In the genomic region with DNA sequence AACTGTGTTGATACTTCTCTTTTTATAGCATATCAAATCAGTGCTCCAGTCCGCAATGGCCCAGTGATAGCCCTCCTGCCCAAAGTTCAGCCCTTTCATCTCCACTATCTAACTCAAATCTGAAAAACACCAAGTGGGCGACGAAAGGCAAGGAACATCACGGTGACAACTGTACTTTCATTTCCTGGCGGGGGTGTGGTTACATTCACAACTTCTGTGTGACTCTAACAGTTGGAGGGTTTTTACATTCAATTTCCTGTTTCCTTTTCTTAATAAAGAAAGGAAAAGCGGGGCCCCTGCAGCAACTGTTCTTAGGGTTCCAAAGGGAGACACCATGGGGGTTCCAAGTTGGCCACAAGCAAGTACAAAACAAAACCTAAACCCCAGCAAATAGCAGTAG, we compare ENCODE assay signal across 10 mouse cellular contexts. TPM values are rescaled to one million over a fixed set of nuclear protein-coding genes. Genes with fewer than 3 reads are reported as not detected.
A peak's percentile ranks its signal among the peaks of the same experiment; 100 is the strongest.
DNase-seq lines count a peak whose midpoint lies in the region; ATAC-seq lines count a peak whose summit lies in the region.
"Had no signal": no experiment of that assay in that cellular context is flagged by ENCODE, and none has a peak within 500 bp of the region (broad histone marks: within the 10 kb centered on the region; RNA-seq: fewer than 3 reads in every experiment).

No protein-coding gene starts in this region.

- H3K27me3 ChIP-seq in heart, embryonic 14.5 days (ENCODE audit: control insufficient read depth, insufficient read depth, low read length), result no peaks in the 10 kb centered on the region
- H3K27me3 ChIP-seq in heart, embryonic 15.5 days, result no peaks in the 10 kb centered on the region
- H3K27me3 ChIP-seq in lung, embryonic 16.5 days (ENCODE audit: control insufficient read depth, insufficient read depth, low read depth, low read length), result no peaks in the 10 kb centered on the region
- no peaks in the 10 kb centered on the region for H3K27me3 ChIP-seq in stomach, embryonic 16.5 days (ENCODE audit: control insufficient read depth, insufficient read depth, low read length)
- H3K27me3 ChIP-seq in hindbrain, embryonic 12.5 days, result no peaks in the 10 kb centered on the region
- H3K27me3 ChIP-seq: forebrain, embryonic 15.5 days had no signal

- H3K36me3 ChIP-seq in heart, embryonic 14.5 days (ENCODE audit: control insufficient read depth, insufficient read depth, low read length), result no peaks in the 10 kb centered on the region
- no peaks in the 10 kb centered on the region for H3K36me3 ChIP-seq in heart, embryonic 15.5 days
- no peaks in the 10 kb centered on the region for H3K36me3 ChIP-seq in lung, embryonic 16.5 days (ENCODE audit: control insufficient read depth, insufficient read depth, low read length)
- no peaks in the 10 kb centered on the region for H3K36me3 ChIP-seq in stomach, embryonic 16.5 days (ENCODE audit: control insufficient read depth, insufficient read depth, low read length)
- no peaks in the 10 kb centered on the region for H3K36me3 ChIP-seq in hindbrain, embryonic 12.5 days
- H3K36me3 ChIP-seq: forebrain, embryonic 15.5 days; G1E had no signal

- DNase-seq in heart, adult 11 months, result no peak
- no peak for DNase-seq in layer of hippocampus, adult 18-20 months (ENCODE audit: low spot score in 2 of 2)
- DNase-seq in right cerebral cortex, postnatal 4 days, result no peak

- H3K4me1 ChIP-seq in heart, embryonic 14.5 days (ENCODE audit: control insufficient read depth in 2 of 2, insufficient read depth in 2 of 2, low read length in 2 of 2), result peaks cover 6 to 14% of the 10 kb centered on the region in 2 experiments
- H3K4me1 ChIP-seq in heart, embryonic 15.5 days (replicated peaks), result peaks cover 20% of the 10 kb centered on the region
- H3K4me1 ChIP-seq in lung, embryonic 16.5 days (replicated peaks; ENCODE audit: control insufficient read depth, insufficient read depth, low read length), result no peaks in the 10 kb centered on the region
- peaks cover 3% of the 10 kb centered on the region; the same call in 1 of the 2 replicates for H3K4me1 ChIP-seq in stomach, embryonic 16.5 days (ENCODE audit: control insufficient read depth, insufficient read depth, low read length)
- 0 out of 2 replicates have a peak, but pooled peaks cover 10% of the 10 kb centered on the region for H3K4me1 ChIP-seq in hindbrain, embryonic 12.5 days
- H3K4me1 ChIP-seq: forebrain, embryonic 15.5 days had no signal

- H3K4me3 ChIP-seq in heart, embryonic 14.5 days (ENCODE audit: control insufficient read depth in 1 of 2, insufficient read depth in 1 of 2, low read depth in 1 of 2, low read length in 2 of 2), result no peak overlapping the region
- peak overlapping the region; percentile 21 for H3K4me3 ChIP-seq in heart, embryonic 15.5 days
- H3K4me3 ChIP-seq in lung, embryonic 16.5 days (ENCODE audit: low read length), result peak overlapping the region; percentile 1; the same call in 1 of the 2 replicates
- no peak overlapping the region for H3K4me3 ChIP-seq in stomach, embryonic 16.5 days (replicated peaks; ENCODE audit: low read length)
- H3K4me3 ChIP-seq in hindbrain, embryonic 12.5 days, result no peak overlapping the region
- H3K4me3 ChIP-seq: forebrain, embryonic 15.5 days had no signal

- ATAC-seq in heart, embryonic 14.5 days (ENCODE audit: insufficient number of reproducible peaks, insufficient read depth, low FRiP score, low read depth), result no peak
- no peak for ATAC-seq in heart, embryonic 15.5 days (replicated peaks; ENCODE audit: insufficient number of reproducible peaks, insufficient read depth, low FRiP score, low read depth)
- ATAC-seq in lung, embryonic 16.5 days (ENCODE audit: low read depth), result no peak
- ATAC-seq in stomach, embryonic 16.5 days (ENCODE audit: insufficient read depth, low FRiP score), result no peak
- no peak for ATAC-seq in hindbrain, embryonic 12.5 days (ENCODE audit: low FRiP score)
- ATAC-seq: forebrain, embryonic 15.5 days had no signal

- H3K27ac ChIP-seq in heart, embryonic 14.5 days (replicated peaks in 1 of 2; ENCODE audit: control insufficient read depth in 1 of 2, insufficient read depth in 1 of 2, low read depth in 2 of 2, low read length in 2 of 2), result peak overlapping the region; percentile 46 to 59; a peak in 3 of 4 replicates
- H3K27ac ChIP-seq in heart, embryonic 15.5 days, result peak overlapping the region; percentile 45
- no peak overlapping the region for H3K27ac ChIP-seq in lung, embryonic 16.5 days (ENCODE audit: low read length)
- peak overlapping the region; percentile 62; the same call in 1 of the 2 replicates for H3K27ac ChIP-seq in stomach, embryonic 16.5 days (ENCODE audit: low read length)
- no peak overlapping the region for H3K27ac ChIP-seq in hindbrain, embryonic 12.5 days
- H3K27ac ChIP-seq: forebrain, embryonic 15.5 days had no signal

- peak overlapping the region; percentile 54 for H3K4me2 ChIP-seq in heart, embryonic 14.5 days (ENCODE audit: low read length)
- H3K4me2 ChIP-seq in heart, embryonic 15.5 days, result peak overlapping the region; percentile 44
- H3K4me2 ChIP-seq in lung, embryonic 16.5 days (ENCODE audit: low read depth, low read length), result 0 out of 2 replicates have a peak overlapping the region, but pooled peaks have one; percentile 18
- H3K4me2 ChIP-seq in stomach, embryonic 16.5 days (ENCODE audit: low read depth, low read length), result peak overlapping the region; percentile 26; the same call in 1 of the 2 replicates
- H3K4me2 ChIP-seq in hindbrain, embryonic 12.5 days (replicated peaks), result no peak overlapping the region
- H3K4me2 ChIP-seq: forebrain, embryonic 15.5 days had no signal

- no peaks in the 10 kb centered on the region for H3K9me3 ChIP-seq in heart, embryonic 14.5 days (ENCODE audit: control insufficient read depth, low read length)
- H3K9me3 ChIP-seq in heart, embryonic 15.5 days (replicated peaks), result no peaks in the 10 kb centered on the region
- no peaks in the 10 kb centered on the region for H3K9me3 ChIP-seq in lung, embryonic 16.5 days (ENCODE audit: control insufficient read depth, low read length)
- H3K9me3 ChIP-seq in stomach, embryonic 16.5 days (replicated peaks; ENCODE audit: control insufficient read depth, low read length), result no peaks in the 10 kb centered on the region
- H3K9me3 ChIP-seq in hindbrain, embryonic 12.5 days (replicated peaks), result no peaks in the 10 kb centered on the region
- H3K9me3 ChIP-seq: forebrain, embryonic 15.5 days; G1E had no signal

- WGBS in heart, embryonic 14.5 days, result 34% methylated on average over 6 of the region's 6 CpGs
- 44% methylated on average over 6 of the region's 6 CpGs for WGBS in heart, embryonic 15.5 days
- WGBS in lung, embryonic 16.5 days, result 50% methylated on average over 6 of the region's 6 CpGs
- 49% methylated on average over 6 of the region's 6 CpGs for WGBS in stomach, embryonic 16.5 days
- 47% methylated on average over 6 of the region's 6 CpGs for WGBS in hindbrain, embryonic 12.5 days

- no peak overlapping the region for H3K9ac ChIP-seq in heart, embryonic 14.5 days (ENCODE audit: low read length)
- H3K9ac ChIP-seq in heart, embryonic 15.5 days, result no peak overlapping the region
- H3K9ac ChIP-seq in lung, embryonic 16.5 days (ENCODE audit: low read length), result no peak overlapping the region
- peak overlapping the region; percentile 28; the same call in 1 of the 2 replicates for H3K9ac ChIP-seq in stomach, embryonic 16.5 days (ENCODE audit: low read length)
- H3K9ac ChIP-seq in hindbrain, embryonic 12.5 days, result no peak overlapping the region
- H3K9ac ChIP-seq: forebrain, embryonic 15.5 days had no signal

RNA-seq across cellular contexts. Expression of a gene that starts 29.0 kb away (rescaled TPM):
- 3.8 and 4.0 TPM in 2 replicates for polyA plus RNA-seq in heart, embryonic 14.5 days (2014; fragmentation: Nextera tagmentation; extraction: Ambion mirVana)
- polyA plus RNA-seq in heart, embryonic 15.5 days (2015; fragmentation: Nextera tagmentation; extraction: Ambion mirVana), result 5.4 and 5.9 TPM in 2 replicates
- polyA plus RNA-seq in lung, embryonic 16.5 days (2015; fragmentation: Nextera tagmentation; extraction: Ambion mirVana), result 6.8 and 7.9 TPM in 2 replicates
- polyA plus RNA-seq in stomach, embryonic 16.5 days (2015; fragmentation: Nextera tagmentation; extraction: Ambion mirVana), result 16.1 and 21.1 TPM in 2 replicates
- polyA plus RNA-seq in hindbrain, embryonic 12.5 days (2016; fragmentation: Nextera tagmentation; extraction: Ambion mirVana), result 2.4 and 2.7 TPM in 2 replicates
- total RNA-seq in layer of hippocampus, adult 18-20 months (2021), result 10 to 100 TPM; 26.1 to 28.2 TPM

Comparison
In these comparisons a context has a peak if more than half of its experiments do, and no peak if none do; other contexts are left out.
1. H3K4me3 ChIP-seq: peak in heart, embryonic 15.5 days (single experiment) and lung, embryonic 16.5 days (single experiment); none in heart, embryonic 14.5 days (0 of 2), stomach, embryonic 16.5 days (single experiment) and hindbrain, embryonic 12.5 days (single experiment).
2. H3K27ac ChIP-seq: peak in heart, embryonic 14.5 days (2 of 2), heart, embryonic 15.5 days (single experiment) and stomach, embryonic 16.5 days (single experiment); none in lung, embryonic 16.5 days (single experiment) and hindbrain, embryonic 12.5 days (single experiment).